Mouse (Mus musculus): Measurements from ENCODE around the gene Morn1. TPM values are rescaled to one million over a fixed set of nuclear protein-coding genes. Genes with fewer than 3 reads are reported as not detected.

Morn1 gene
- polyA plus RNA-seq, 1 experiment from 2014 or later = 1.8 TPM

DNA sequence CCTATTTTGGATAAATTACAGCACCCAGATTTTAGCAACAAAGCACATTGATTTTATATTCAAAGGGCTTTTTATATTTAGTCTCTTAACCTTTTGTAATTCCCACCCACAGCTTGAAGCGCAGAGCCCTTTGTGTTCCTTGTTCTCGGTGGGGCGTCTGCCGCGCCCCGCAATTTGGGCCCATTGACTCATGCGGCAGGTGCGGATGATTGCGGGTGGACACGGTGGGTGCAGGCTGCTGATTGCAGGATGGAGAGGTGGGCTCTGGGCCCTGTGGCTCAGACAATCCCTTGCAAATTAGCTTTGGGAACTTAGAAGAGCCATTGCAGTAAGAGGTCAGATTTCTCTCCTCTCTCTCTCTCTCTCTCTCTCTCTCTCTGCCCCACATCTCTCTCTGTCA lies 31.9 kb downstream of the Morn1 start:
- H3K27me3 ChIP-seq (ENCODE audit: control insufficient read depth, insufficient read depth, low read length) = no peaks in the 10 kb centered on the region
- H3K9ac ChIP-seq (ENCODE audit: low read length) = no peak overlapping the region
- H3K27ac ChIP-seq (ENCODE audit: low read length) = no peak overlapping the region
- H3K36me3 ChIP-seq (ENCODE audit: control insufficient read depth, insufficient read depth) = no peaks in the 10 kb centered on the region
- no peak overlapping the region for H3K4me3 ChIP-seq (ENCODE audit: low read length)
- 90% methylated on average over 10 of the region's 10 CpGs for WGBS
- H3K4me1 ChIP-seq (ENCODE audit: control insufficient read depth, insufficient read depth, low read length) = peaks cover 25% of the 10 kb centered on the region
- no peak overlapping the region for H3K4me2 ChIP-seq (ENCODE audit: low read depth, low read length)
- no peaks in the 10 kb centered on the region for H3K9me3 ChIP-seq (replicated peaks; ENCODE audit: control insufficient read depth, low read length)
- no peak for ATAC-seq (replicated peaks; ENCODE audit: extremely low read depth, insufficient read depth, low FRiP score)

DNA sequence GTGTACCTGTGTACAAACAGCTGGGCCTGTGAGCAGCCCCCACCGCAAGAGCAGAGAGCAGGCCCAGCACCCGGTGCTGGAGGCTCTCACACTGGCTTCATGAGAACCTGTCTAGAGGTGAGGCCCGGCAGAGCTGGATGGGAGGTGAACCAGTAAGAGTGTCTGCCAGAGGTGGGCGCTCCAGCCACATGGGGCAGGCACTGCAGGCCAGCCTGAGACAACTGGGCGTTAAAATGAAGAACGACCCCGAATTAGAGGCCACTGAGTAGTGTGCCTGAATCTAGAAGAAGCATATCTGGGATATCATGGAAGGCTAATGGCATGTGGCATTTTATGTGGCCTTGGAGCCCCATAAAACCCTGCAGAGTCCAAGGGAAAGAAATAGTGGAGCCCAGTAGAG lies 33.7 kb downstream of the Morn1 start:
- Histone ChIP-seq H3K36me3 (ENCODE audit: control insufficient read depth, insufficient read depth) (no peaks in the 10 kb centered on the region), H3K9me3 (replicated peaks; ENCODE audit: control insufficient read depth, low read length) (no peaks in the 10 kb centered on the region), H3K27ac (ENCODE audit: low read length) (no peak overlapping the region), H3K4me3 (ENCODE audit: low read length) (no peak overlapping the region), H3K4me1 (ENCODE audit: control insufficient read depth, insufficient read depth, low read length) (peaks cover 23% of the 10 kb centered on the region), H3K4me2 (ENCODE audit: low read depth, low read length) (no peak overlapping the region), H3K27me3 (ENCODE audit: control insufficient read depth, insufficient read depth, low read length) (no peaks in the 10 kb centered on the region), H3K9ac (ENCODE audit: low read length) (no peak overlapping the region)
- ATAC-seq (replicated peaks; ENCODE audit: extremely low read depth, insufficient read depth, low FRiP score) = no peak
- 84% methylated on average over 7 of the region's 7 CpGs for WGBS

DNA sequence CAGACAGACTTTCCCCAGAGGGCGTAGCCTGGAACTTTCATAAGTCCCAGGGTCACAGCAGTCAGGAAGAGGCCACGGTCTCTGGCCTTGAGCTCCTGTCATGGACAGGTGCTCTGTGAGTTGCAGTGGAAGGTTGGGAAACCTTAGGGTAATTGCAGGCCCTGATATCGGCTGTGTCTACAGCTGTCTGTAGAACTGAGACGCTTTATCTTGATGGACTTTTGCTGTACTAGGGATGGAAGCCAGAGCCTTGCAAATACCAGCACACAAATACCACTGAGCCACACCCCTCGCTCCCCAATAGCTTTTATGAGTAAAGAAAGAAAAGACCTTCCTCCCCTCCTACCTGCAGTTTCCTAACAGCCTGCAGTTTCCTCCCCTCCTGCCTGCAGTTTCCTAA lies 34.2 kb downstream of the Morn1 start:
- WGBS = 59% methylated on average over 5 of the region's 5 CpGs
- Histone ChIP-seq H3K4me3 (ENCODE audit: low read length) (no peak overlapping the region), H3K9me3 (replicated peaks; ENCODE audit: control insufficient read depth, low read length) (no peaks in the 10 kb centered on the region), H3K4me1 (ENCODE audit: control insufficient read depth, insufficient read depth, low read length) (peaks cover 29% of the 10 kb centered on the region), H3K27ac (ENCODE audit: low read length) (no peak overlapping the region), H3K27me3 (ENCODE audit: control insufficient read depth, insufficient read depth, low read length) (no peaks in the 10 kb centered on the region), H3K4me2 (ENCODE audit: low read depth, low read length) (no peak overlapping the region), H3K36me3 (ENCODE audit: control insufficient read depth, insufficient read depth) (no peaks in the 10 kb centered on the region), H3K9ac (ENCODE audit: low read length) (no peak overlapping the region)
- ATAC-seq (replicated peaks; ENCODE audit: extremely low read depth, insufficient read depth, low FRiP score) = no peak

DNA sequence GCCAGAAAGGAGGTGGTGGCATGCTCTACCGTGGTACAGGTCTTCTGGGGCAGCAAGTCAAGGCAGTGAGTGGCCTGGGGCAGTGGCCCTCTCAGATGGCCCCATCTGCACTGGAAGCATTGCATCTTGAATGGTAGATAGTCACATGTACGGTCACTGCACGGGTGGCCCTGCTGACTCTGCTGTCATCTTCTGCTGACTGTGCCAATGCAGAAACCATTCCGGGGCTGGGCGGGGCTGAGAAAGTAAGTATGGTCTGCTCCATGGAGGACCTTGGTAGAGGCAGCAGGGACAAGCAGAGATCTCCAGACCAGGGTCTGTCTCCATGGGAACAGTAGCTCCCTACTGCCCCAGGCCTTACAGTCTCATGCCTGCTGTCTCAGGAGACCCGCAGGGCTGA lies 34.8 kb downstream of the Morn1 start:
- no peaks in the 10 kb centered on the region for H3K9me3 ChIP-seq (replicated peaks; ENCODE audit: control insufficient read depth, low read length)
- H3K4me3 ChIP-seq (ENCODE audit: low read length) = no peak overlapping the region

DNA sequence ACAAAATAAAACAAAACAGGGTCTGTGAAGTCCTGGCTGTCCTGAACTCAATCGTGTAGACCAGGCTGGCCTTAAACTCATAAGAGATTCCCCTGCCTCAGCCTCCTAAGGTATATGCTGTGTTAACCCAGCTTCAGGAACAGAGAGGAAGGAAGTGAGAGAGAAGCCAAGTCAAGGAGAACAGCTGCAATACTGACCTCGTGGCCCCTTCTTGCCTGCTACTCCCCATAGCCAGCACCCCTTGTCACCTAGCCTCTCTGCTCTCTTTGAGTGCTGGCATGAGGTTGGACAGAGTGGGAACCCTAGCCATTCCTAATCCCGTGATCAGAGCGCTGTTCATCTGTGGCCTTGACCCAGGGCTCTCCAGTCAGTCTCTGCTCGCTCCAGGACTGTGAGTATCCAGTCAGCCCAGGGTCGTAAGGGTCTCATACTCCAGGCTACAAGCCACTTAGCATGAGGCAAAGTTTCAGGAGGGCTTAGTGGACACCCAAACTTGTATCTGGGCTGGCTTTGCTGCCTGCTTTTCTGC lies 35.6 kb downstream of the Morn1 start:
- peak overlapping the region; percentile 33; the same call in 1 of the 2 replicates for H3K4me2 ChIP-seq (ENCODE audit: low read depth, low read length)
- H3K9ac ChIP-seq (ENCODE audit: low read length) = peak overlapping the region; percentile 7; the same call in 1 of the 2 replicates
- no peaks in the 10 kb centered on the region for H3K36me3 ChIP-seq (ENCODE audit: control insufficient read depth, insufficient read depth)
- H3K27ac ChIP-seq (ENCODE audit: low read length) = peak overlapping the region; percentile 78
- no peak overlapping the region for H3K4me3 ChIP-seq (ENCODE audit: low read length)
- WGBS = 61% methylated on average over 6 of the region's 6 CpGs
- H3K27me3 ChIP-seq (ENCODE audit: control insufficient read depth, insufficient read depth, low read length) = no peaks in the 10 kb centered on the region
- peaks cover 41% of the 10 kb centered on the region for H3K4me1 ChIP-seq (ENCODE audit: control insufficient read depth, insufficient read depth, low read length)
- no peak; the same call in 1 of the 2 replicates for ATAC-seq (replicated peaks; ENCODE audit: extremely low read depth, insufficient read depth, low FRiP score)
- H3K9me3 ChIP-seq (replicated peaks; ENCODE audit: control insufficient read depth, low read length) = no peaks in the 10 kb centered on the region

More for the DNA sequence above, 34.8 kb downstream of the Morn1 start:
- no peak overlapping the region for H3K27ac ChIP-seq (ENCODE audit: low read length)
- 74% methylated on average over 6 of the region's 6 CpGs for WGBS
- no peak overlapping the region for H3K9ac ChIP-seq (ENCODE audit: low read length)
- no peak overlapping the region for H3K4me2 ChIP-seq (ENCODE audit: low read depth, low read length)
- no peaks in the 10 kb centered on the region for H3K27me3 ChIP-seq (ENCODE audit: control insufficient read depth, insufficient read depth, low read length)
- ATAC-seq (replicated peaks; ENCODE audit: extremely low read depth, insufficient read depth, low FRiP score) = no peak
- peaks cover 33% of the 10 kb centered on the region for H3K4me1 ChIP-seq (ENCODE audit: control insufficient read depth, insufficient read depth, low read length)
- H3K36me3 ChIP-seq (ENCODE audit: control insufficient read depth, insufficient read depth) = no peaks in the 10 kb centered on the region

DNA sequence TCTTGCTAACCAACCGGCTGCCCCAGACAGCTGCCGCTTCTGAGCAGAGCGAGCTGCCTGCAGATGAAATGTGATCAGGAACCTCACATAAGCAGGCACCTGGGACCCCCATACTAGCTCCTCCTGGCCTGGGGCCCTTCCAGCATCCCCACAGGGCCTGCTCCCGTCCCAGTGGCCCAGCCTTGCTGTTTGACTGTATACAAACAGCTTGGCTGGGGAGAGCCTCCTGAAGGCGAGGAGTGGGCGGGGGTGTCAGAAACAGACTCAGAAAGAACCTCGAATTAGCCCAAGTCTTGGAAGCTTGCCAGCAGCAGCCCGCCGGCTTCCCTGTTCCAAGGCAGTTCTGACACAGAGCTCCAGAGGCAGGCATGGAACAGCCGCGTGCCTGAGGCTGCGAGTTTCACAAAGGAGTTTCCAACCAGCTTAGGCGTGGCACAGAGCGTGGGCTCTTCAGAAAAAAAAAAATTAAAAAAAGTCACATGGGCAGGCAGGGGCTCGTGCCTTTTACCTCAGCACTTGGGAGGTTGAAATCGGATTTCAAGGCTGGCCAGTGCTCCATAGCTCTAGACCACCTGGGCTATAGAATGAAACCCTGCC lies 36.2 kb downstream of the Morn1 start:
- H3K4me1 ChIP-seq (ENCODE audit: control insufficient read depth, insufficient read depth, low read length) = peaks cover 43% of the 10 kb centered on the region
- WGBS = 12% methylated on average over 16 of the region's 16 CpGs
- no peaks in the 10 kb centered on the region for H3K36me3 ChIP-seq (ENCODE audit: control insufficient read depth, insufficient read depth)
- peak overlapping the region; percentile 41; the same call in 1 of the 2 replicates for H3K9ac ChIP-seq (ENCODE audit: low read length)
- H3K27me3 ChIP-seq (ENCODE audit: control insufficient read depth, insufficient read depth, low read length) = no peaks in the 10 kb centered on the region
- H3K27ac ChIP-seq (ENCODE audit: low read length) = peak overlapping the region; percentile 78
- H3K4me3 ChIP-seq (ENCODE audit: low read length) = no peak overlapping the region
- no peaks in the 10 kb centered on the region for H3K9me3 ChIP-seq (replicated peaks; ENCODE audit: control insufficient read depth, low read length)
- H3K4me2 ChIP-seq (ENCODE audit: low read depth, low read length) = peak overlapping the region; percentile 33
- ATAC-seq (replicated peaks; ENCODE audit: extremely low read depth, insufficient read depth, low FRiP score) = peak; percentile 58

DNA sequence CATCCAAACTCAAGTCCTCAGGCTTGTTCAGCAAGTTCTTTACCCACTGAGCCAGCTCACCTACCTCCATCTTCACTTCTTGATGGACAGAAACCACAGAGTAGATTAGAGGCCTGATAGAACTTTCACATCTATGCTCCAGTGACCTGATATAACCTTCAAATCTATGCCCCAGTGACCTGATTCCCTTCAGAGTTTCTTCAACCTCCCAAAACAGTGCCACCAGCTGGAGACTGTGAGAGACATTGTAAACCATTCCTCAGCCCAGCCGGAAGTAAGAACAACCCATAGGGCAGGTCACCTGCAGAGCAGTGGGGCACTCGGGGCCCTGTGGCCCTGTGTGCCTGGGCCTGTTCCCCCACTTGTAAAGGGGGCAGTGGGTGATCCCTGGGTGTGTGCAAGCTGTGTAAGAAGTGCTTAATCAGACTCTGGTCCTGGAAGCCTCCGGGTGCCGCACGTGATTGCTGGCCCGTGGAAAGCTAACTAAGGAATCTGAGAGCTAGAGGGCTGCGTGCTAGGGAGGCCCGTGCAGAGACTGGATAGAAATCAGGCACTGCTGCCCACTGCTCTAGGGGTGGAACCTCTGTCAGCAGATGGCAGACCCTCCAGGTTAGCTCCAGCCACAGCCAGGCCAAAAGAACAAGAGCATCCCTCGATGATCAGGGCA lies 37.6 kb downstream of the Morn1 start:
- peaks cover 43% of the 10 kb centered on the region for H3K4me1 ChIP-seq (ENCODE audit: control insufficient read depth, insufficient read depth, low read length)
- H3K27me3 ChIP-seq (ENCODE audit: control insufficient read depth, insufficient read depth, low read length) = no peaks in the 10 kb centered on the region
- no peaks in the 10 kb centered on the region for H3K36me3 ChIP-seq (ENCODE audit: control insufficient read depth, insufficient read depth)
- no peaks in the 10 kb centered on the region for H3K9me3 ChIP-seq (replicated peaks; ENCODE audit: control insufficient read depth, low read length)
- H3K4me3 ChIP-seq (ENCODE audit: low read length) = no peak overlapping the region
- H3K27ac ChIP-seq (ENCODE audit: low read length) = no peak overlapping the region
- no peak overlapping the region for H3K4me2 ChIP-seq (ENCODE audit: low read depth, low read length)
- 67% methylated on average over 9 of the region's 9 CpGs for WGBS
- H3K9ac ChIP-seq (ENCODE audit: low read length) = no peak overlapping the region
- ATAC-seq (replicated peaks; ENCODE audit: extremely low read depth, insufficient read depth, low FRiP score) = no peak

DNA sequence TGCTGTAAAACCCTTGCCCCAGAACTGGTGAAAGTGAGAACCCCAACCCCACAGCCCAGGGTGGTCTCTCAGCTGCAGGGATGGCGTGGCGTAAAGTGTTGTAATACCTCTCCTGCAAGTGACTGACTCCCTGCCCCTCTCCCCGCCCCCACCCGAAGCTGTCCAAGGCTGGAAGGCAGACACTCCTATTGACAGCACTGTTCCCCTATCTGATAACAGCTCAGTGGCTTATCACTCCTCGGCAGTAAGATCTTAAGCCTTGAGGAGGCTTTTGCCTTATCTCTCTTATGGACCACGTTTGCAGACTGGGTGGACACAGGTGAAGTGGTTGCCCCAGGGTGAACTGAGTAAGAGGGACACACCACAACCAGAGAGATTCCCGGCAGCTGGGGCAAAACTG lies 38.9 kb downstream of the Morn1 start:
- Histone ChIP-seq H3K4me3 (ENCODE audit: low read length) (no peak overlapping the region), H3K27ac (ENCODE audit: low read length) (no peak overlapping the region), H3K4me1 (ENCODE audit: control insufficient read depth, insufficient read depth, low read length) (peaks cover 54% of the 10 kb centered on the region), H3K9ac (ENCODE audit: low read length) (no peak overlapping the region; the same call in 1 of the 2 replicates), H3K9me3 (replicated peaks; ENCODE audit: control insufficient read depth, low read length) (no peaks in the 10 kb centered on the region), H3K27me3 (ENCODE audit: control insufficient read depth, insufficient read depth, low read length) (no peaks in the 10 kb centered on the region), H3K4me2 (ENCODE audit: low read depth, low read length) (no peak overlapping the region), H3K36me3 (ENCODE audit: control insufficient read depth, insufficient read depth) (no peaks in the 10 kb centered on the region)
- ATAC-seq (replicated peaks; ENCODE audit: extremely low read depth, insufficient read depth, low FRiP score) = no peak
- WGBS = 31% methylated on average over 7 of the region's 7 CpGs

DNA sequence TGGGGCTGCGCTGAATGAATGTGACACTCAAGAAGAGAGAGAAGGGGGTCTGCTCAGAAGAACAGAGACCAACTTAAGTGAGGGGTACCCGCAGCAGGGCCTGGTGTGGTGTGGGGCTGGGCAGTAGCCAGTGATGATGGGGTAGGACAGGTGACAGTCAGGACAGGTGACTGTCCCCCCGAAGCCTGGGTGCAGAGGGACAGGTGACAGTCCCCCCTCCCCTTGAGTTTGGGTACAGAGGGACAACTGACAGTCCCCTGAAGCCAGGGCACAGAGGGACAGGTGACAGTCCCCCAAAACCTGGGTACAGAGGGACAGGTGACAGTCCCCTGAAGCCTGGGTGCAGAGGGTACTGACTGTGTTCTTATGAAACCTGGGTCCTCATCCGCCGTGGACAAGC lies 39.8 kb downstream of the Morn1 start:
- ATAC-seq (replicated peaks; ENCODE audit: extremely low read depth, insufficient read depth, low FRiP score) = no peak
- no peak overlapping the region for H3K9ac ChIP-seq (ENCODE audit: low read length)
- WGBS = 61% methylated on average over 5 of the region's 5 CpGs
- no peaks in the 10 kb centered on the region for H3K9me3 ChIP-seq (replicated peaks; ENCODE audit: control insufficient read depth, low read length)
- H3K4me1 ChIP-seq (ENCODE audit: control insufficient read depth, insufficient read depth, low read length) = peaks cover 60% of the 10 kb centered on the region
- no peaks in the 10 kb centered on the region for H3K27me3 ChIP-seq (ENCODE audit: control insufficient read depth, insufficient read depth, low read length)
- no peak overlapping the region for H3K4me2 ChIP-seq (ENCODE audit: low read depth, low read length)
- H3K36me3 ChIP-seq (ENCODE audit: control insufficient read depth, insufficient read depth) = no peaks in the 10 kb centered on the region
- H3K27ac ChIP-seq (ENCODE audit: low read length) = peak overlapping the region; percentile 23; the same call in 1 of the 2 replicates
- no peak overlapping the region for H3K4me3 ChIP-seq (ENCODE audit: low read length)

All from heart, embryonic 16.5 days (tissue).